Mouse (Mus musculus): ENCODE results near the gene Srpk2.
A peak's percentile ranks its signal among the peaks of the same experiment; 100 is the strongest.
"Not testable (repeated sequence)": the region's sequence is repeated elsewhere in the genome, so short reads cannot be mapped to it uniquely, and the experiment has no call there.

Gene Srpk2

DNA sequence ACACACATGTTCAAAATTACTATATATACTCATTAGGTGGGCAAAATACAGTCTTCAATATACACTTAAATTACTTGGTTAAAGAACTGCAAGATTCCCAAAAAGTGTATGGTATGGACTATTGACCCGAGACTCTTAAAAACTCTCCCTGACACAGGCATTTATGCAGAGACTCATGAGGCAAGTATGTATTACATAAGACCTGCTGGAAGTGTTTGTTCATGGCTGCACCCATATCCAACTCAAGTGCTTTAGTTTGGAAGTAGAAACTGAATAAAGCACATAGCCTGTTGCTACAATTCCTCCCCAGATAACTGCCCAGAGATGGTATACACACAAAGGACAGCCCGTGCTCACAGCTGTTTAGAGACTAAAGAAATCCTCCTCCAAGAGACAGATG lies 123.2 kb downstream of the Srpk2 start:
- DNase-seq, result no peak

- no peak for DNase-seq
These were observed 124.2 kb downstream of the Srpk2 start for GRCm38 (mm10) chr5:23560171-23560570.

DNA sequence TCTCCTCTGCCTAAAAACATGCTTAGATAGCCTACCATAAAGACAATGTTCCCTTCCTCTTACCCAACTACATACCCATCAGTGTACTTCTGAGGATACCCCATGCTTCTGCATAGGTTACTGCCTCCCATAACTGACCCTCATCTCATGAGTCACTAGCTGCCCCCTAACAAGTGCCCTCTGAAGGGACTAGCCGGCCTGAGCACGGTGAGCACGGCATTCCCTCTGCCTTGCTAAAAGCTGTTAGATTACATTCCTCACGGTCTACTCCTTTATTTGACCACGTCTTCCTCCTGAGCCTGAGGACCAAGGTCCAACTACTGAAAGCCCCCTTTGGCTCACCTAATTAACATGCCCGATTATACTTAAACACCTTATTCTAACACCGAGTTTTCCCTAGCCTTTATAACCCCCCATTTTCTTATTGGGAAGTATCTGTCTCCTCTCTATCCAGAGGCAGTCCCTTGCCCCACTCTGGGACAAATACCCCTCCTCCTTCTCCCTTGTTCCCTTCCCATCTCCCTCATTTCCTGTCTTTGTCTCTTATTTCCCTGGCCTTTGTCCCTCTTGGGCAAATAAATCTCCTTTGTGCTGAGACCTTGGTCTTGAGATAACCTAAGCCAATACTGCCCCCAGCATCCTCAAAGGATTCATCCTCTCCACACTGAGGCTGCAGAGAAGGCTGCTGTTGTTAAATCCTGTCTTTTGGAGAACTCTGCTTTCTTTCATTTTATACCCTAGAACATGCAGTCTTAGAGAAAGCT lies 128.2 kb downstream of the Srpk2 start:
- no peak for DNase-seq

GRCm38 (mm10) chr5:23553338-23553737 lies 131.1 kb downstream of the Srpk2 start:
- DNase-seq, result not testable (repeated sequence)

DNA sequence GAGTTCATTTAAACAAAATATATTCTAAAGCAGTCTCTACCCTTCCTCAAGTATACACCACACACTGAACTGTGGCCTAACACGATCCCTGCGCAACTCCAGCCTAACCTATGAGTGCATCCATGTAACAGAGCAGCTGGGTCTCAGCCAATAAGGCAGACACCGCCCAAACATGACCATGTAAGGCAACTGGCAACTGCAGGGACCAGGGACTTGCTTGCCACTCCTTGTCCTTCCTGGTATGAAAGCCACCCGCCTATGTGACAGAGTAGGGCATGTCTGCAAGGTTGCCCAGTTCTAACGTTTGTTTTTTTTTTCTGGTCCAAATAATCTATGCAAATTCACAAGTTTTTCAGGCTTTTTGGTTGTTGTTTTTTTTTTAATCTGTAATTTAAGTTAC lies 132.7 kb downstream of the Srpk2 start:
- DNase-seq, result no peak

DNA sequence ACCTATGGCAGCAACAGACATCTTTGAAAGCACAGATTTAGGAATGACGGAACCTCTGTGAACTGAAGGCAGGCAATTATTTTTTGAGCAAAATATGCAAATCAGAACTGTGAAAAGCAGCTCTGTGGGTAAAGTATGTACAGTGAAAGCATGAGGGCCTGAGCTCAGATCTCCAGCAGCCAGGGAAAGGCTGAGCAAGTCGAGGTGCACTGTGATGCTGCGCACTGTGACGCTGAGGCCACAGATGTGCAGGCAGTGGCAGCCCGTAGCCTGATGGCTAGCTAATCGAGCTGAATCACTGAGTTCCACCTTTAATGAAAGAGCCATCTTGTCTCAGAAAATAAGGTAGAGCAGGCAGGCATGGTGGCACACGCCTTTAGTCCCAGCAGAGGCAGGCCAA lies 148.7 kb downstream of the Srpk2 start:
- no peak for DNase-seq

- no peak for DNase-seq
These were observed 152.8 kb downstream of the Srpk2 start for GRCm38 (mm10) chr5:23531541-23532096.

GRCm38 (mm10) chr5:23531100-23531499 lies 153.3 kb downstream of the Srpk2 start:
- no peak for DNase-seq

DNA sequence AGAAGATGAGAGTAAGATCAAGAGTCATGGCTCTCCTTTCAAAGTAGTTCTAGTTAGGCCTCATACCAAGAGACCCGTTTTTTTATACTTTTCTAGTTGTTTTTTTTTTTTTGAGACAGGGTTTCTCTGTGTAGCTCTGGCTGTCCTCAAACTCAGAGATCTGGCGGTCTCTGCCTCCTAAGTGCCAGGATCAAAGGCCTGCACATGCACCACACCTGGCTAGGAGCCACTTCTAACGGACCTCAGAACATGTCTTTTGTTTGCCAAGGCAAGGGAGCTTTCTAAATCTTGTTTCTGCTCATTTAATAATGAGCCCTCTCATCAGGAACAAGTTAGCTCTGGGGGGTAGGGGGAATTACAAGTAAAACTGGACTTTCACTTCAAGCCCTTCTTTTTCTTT lies 159.8 kb downstream of the Srpk2 start:
- no peak for DNase-seq

DNA sequence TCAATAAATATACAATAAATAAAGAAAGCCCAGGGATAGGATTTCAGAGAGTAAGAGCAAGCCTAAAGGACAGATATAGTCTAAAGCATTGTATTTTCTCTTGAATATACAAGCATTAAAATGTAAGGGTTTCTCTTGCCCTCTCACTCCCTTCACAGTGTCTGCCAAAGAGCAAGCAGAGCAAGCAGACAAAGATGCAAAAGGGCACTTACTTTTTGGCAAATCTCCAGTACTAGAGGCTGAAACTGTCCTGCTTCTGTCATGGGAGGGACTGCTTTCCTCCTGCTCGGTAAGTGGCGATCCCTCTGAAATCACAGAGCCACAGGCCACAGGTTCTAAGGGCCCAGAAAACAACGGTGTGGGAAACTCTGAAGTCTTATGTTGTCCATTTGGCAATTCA lies 160.5 kb downstream of the Srpk2 start:
- no peak for DNase-seq

- no peak for DNase-seq
These were observed 162.8 kb downstream of the Srpk2 start for GRCm38 (mm10) chr5:23521645-23522044.

DNA sequence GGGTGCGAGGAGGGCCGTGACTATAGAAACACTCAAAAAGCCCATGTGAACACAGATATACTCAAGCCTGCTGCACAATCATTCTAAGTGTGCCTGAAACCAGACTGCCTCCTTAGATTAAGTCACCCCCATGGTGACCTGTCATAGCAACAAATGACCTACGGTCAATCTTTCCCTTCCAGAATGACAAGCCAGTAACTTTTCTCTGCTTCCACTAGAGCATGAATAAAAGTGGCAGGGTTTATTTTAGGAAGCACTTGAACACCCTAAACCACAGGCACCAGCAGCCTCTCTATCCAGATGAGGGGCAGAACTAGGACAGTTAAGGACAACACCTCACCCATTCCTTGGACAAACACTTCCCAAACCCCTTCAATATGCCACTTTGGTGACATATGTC lies 164.7 kb downstream of the Srpk2 start:
- no peak for DNase-seq

DNA sequence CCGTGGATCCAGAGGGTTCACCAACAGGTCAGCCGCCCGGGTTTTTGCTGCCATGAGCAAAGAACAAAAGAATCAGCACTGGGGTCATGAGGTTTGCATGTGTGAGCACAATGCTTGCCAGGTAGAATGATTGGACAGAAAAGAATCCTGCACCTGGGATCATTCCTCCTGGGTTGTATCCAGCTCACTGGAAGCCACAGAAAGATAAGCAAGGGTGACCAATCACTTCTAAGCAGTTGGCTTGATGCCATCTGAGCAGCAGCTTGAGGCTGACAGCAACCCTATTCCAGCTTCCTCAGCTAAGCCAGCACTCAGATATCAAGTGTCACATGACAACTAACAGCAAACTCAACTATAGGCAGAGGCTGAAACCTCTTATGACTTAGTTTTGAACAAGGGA lies 165.7 kb downstream of the Srpk2 start:
- peak; percentile 14 for DNase-seq

GRCm38 (mm10) chr5:23517839-23518238 lies 166.6 kb downstream of the Srpk2 start:
- no peak for DNase-seq

DNA sequence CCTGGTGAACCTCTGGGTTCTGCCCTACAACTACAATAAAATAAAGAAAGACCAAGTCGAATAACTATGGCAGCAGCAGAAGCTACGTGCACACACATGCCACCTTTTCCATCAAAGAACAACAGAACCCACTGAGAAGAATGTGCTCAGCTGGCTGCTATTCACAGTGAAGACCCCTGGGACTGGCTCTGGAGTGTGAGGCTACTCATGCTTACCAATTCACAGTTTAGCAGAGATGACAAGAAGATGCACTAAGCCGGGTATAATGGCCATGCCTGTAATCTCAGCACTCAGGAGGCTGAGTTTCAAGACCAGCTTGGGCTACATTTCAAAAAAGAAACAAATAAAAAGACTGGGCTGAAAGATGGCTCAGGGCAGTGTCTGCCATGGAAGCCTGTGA lies 167.5 kb downstream of the Srpk2 start:
- no peak for DNase-seq

DNA sequence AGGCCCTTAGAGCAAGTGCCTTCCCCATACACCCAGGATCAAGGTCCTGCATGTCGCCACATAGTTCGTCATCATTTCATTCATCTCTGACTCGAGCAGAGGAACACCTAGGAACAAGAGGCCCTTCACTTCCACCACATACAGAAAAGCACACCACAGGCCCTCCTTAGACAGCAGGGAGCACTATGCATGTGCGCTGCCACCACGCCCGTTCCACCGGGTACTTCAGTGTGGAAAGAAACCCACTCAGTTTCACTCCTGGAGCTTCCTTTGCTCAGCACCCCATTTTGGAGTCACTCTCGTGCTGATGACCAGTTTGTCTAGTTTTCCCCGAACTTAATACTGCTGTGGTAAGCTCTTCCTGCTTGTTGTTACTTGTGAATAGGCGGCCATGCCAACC lies 169.4 kb downstream of the Srpk2 start:
- no peak for DNase-seq

- no peak for DNase-seq
These were observed 170.9 kb downstream of the Srpk2 start for GRCm38 (mm10) chr5:23513468-23513867.

DNA sequence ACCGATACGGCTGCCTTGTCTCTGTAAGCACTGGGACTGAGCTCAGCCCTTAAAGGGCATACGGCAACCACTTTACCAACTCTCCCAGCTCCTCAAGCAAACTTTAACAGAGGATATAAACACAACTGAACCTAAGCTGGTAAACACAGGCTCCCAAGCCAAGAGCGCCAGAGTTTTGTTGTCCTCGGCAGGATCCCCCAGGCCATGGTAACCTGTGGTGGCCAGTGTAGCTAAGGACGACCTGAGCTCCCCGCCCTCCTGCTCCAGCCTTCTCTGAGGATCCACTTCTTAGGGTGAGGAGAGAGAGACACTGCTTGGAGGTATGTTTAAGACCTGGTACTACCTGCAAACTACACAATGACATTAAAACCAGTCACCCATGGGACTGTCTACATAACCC lies 171.9 kb downstream of the Srpk2 start:
- DNase-seq, result no peak

- DNase-seq, result no peak
These were observed 173.0 kb downstream of the Srpk2 start for GRCm38 (mm10) chr5:23511456-23511855.

DNA sequence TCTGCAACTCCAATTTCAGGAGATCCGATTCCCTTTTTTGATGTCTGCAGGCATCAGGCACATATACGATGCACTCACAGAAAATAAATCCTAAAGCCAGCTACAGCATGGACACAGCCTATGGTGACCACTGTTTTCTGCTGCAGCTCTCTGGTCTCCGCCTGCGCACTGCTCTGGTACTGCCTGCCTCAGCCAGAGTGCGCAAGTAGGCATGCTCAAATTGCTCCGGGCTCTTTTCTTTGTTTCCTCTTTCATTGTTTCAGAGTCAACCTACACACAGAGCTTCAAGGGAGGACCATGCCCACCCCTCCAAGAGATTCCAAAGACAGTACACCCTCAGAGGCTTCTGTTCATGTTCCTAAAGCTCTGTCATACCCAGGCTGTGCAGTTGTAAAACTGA lies 175.8 kb downstream of the Srpk2 start:
- no peak for DNase-seq

GRCm38 (mm10) chr5:23507210-23507609 lies 177.2 kb downstream of the Srpk2 start:
- no peak for DNase-seq

DNA sequence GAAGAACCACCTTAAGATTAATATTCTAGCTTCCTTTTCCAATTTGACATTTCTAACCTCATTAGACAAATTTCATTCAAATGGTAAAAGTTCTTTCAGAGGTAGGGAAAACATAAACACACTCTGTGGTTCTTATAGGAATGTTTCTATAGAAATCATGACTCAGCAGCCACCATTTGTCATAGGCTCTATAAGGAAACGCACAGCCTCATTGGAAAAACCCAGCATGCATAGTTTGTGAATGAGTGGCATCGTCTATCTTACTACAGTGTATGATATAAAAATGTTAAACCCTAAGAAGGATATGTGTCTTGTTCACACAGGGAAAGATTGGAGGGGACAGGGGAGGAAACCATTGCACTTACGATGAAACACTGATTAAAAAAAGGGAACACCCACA lies 178.8 kb downstream of the Srpk2 start:
- DNase-seq, result no peak

- DNase-seq, result no peak
These were observed 182.0 kb downstream of the Srpk2 start for GRCm38 (mm10) chr5:23502317-23502937.

DNA sequence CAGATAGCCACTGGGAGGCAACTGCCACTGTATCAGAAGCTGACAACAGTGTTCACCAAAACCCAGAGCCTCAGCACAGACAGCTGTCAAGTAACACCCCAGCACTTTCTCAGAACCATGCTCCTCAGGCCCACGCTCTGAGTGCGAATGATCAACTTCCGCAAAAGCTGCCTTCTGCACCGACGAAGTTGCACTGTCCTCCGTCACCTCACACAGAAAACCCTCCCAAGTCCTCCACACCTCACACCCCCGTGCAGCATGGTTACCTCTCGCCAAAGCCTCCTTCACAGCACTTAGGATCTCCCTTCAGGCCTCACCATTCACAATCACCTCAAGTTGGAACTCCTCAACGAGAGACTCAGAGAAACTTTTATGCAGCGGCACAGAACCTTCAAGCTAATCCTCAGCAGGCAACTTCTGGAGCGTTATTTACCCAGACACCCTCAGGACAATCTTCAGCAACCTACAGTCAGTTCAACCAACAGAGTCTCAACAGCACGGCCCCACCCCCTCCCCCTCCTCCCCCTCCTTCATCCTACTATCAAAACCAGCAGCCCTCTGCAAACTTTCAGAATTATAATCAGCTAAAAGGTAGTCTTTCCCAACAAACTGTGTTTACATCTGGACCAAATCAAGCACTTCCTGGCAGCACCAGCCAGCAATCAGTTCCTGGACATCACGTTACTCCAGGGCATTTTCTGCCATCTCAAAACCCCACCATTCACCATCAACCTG lies 182.7 kb downstream of the Srpk2 start:
- DNase-seq, result no peak

Measured in liver (tissue).